Mouse (Mus musculus) liver, embryonic 13.5 days (tissue): ENCODE data around the gene Baiap2l1. TPM values are rescaled to one million over a fixed set of nuclear protein-coding genes. Genes with fewer than 3 reads are reported as not detected.
A peak's percentile ranks its signal among the peaks of the same experiment; 100 is the strongest.

Experiments
- ATAC-seq: fragments of 200-750 bp; cut with Nextera tagmentation; 2 replicates; pipeline ENCODE4 v1.8.0; 2017; ENCODE audit warnings: low read depth, mild to moderate bottlenecking, moderate number of reproducible peaks, moderate library complexity
- DNase-seq: peaks from one replicate; pipeline ENCODE4 v3.0.0; 2022
- H3K27ac ChIP-seq: fragments of 300-500 bp; sonication (generic); 2 replicates; pipeline ENCODE4 v1.5.1; 2015; ENCODE audit warnings: moderate library complexity, mild to moderate bottlenecking, inconsistent platforms
- H3K27me3 ChIP-seq: fragments of 300-500 bp; sonication (generic); 2 replicates; pipeline ENCODE4 v1.6.1; 2015; ENCODE audit warnings: mild to moderate bottlenecking, inconsistent platforms
- H3K36me3 ChIP-seq: fragments of 300-500 bp; sonication (generic); 2 replicates; pipeline ENCODE4 v1.6.1; 2015; ENCODE audit warnings: mild to moderate bottlenecking, inconsistent platforms
- H3K4me1 ChIP-seq: fragments of 300-500 bp; sonication (generic); replicated peaks from 2 replicates; pipeline ENCODE4 v1.6.1; 2015; ENCODE audit warnings: inconsistent platforms
- H3K4me2 ChIP-seq: fragments of 300-500 bp; sonication (generic); 2 replicates; pipeline ENCODE4 v1.6.1; 2015; ENCODE audit warnings: inconsistent platforms, mild to moderate bottlenecking, moderate library complexity
- H3K4me3 ChIP-seq: fragments of 300-500 bp; sonication (generic); replicated peaks from 2 replicates; pipeline ENCODE4 v1.5.1; 2015; ENCODE audit warnings: mild to moderate bottlenecking, inconsistent platforms
- H3K9ac ChIP-seq: fragments of 300-500 bp; sonication (generic); 2 replicates; pipeline ENCODE4 v1.6.1; 2015; ENCODE audit warnings: mild to moderate bottlenecking, inconsistent platforms
- H3K9me3 ChIP-seq: fragments of 300-500 bp; sonication (generic); replicated peaks from 2 replicates; pipeline ENCODE4 v1.6.1; 2016; ENCODE audit warnings: inconsistent platforms
- WGBS: fragments of 180-500 bp; shearing (Covaris S2); methylation state at CpG from one replicate; pipeline ENCODE4 v1.1.7; 2015; ENCODE audit not compliant: insufficient replicate concordance; 5-methylcytosine and 5-hydroxymethylcytosine counted together
- polyA plus RNA-seq: library from polyadenylated mRNA; unstranded; fragments of >200 nt; fragmentation: Nextera tagmentation; extraction: Ambion mirVana; gene quantifications from 2 replicates; pipeline ENCODE4 v1.2.1, GENCODE M21; 2015

Baiap2l1 gene
- polyA plus RNA-seq, 1 experiment from 2014 or later = 3.7 TPM

DNA sequence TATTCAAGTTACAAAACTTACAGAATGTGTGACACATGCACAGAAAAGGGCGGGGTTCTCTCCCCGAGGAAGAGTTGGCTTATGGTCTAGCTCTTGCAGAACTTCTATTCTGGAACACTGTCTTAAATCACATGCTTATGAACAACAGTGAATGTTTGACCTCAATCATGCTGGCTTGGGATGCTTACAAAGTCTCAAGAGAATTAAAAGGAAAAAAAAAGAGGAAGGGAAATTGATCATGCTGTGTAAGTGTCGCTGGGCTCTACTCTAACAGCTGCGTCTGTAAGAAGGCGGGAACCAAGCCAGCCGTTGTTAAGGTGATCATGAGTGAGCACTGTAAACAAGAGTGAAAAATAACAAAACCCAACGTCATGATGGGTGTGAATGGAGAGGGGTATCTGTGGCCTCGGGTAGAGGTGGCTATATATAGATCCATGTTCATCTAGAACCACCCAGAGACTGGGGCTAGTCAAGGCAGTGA lies 74.3 kb downstream of the Baiap2l1 start:
- no peak overlapping the region for H3K4me2 ChIP-seq
- no peaks in the 10 kb centered on the region for H3K27me3 ChIP-seq
- H3K36me3 ChIP-seq = no peaks in the 10 kb centered on the region
- ATAC-seq (no peak), DNase-seq (no peak)
- no peaks in the 10 kb centered on the region for H3K9me3 ChIP-seq
- H3K4me3 ChIP-seq = no peak overlapping the region
- no peaks in the 10 kb centered on the region for H3K4me1 ChIP-seq
- no peak overlapping the region for H3K9ac ChIP-seq
- WGBS = 44% methylated on average over 8 of the region's 8 CpGs
- H3K27ac ChIP-seq = no peak overlapping the region

DNA sequence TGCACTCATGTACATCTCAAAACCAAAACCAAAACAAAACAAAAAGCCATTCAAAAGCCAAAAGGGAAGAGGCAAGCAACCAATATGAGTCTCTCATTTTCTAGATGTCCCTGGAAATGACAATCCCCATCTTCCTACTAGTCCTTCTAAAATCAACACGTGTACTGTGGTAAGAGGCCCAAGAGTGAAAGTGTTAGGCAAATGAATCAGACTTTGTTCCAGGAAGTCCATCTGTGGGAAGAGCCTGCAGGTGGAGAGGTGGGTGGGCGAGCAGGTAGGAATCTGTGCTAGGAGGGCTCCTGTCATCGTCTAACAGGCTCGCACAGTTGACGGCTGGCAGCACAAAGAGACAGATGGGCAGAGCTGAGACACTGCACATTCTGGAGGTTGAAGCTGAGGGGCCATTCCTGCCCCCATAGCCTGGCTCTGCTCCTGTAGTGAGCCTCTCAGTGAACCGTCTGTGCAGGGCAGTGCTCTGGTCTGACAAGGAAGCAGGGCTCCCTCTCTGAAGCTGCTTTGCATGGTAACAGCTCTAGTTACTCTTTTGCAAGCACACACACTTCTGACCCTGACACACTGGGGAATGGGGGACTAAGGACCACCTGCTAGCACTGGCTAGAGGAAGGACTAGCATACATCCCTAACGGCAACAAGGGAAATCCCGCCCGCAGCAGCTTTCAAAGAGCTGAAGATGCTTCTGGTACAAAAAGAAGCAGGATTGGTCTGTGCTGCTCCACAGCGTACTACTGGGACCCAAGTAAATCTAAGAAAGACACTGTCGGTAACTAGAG lies 75.2 kb downstream of the Baiap2l1 start:
- no peak for DNase-seq

DNA sequence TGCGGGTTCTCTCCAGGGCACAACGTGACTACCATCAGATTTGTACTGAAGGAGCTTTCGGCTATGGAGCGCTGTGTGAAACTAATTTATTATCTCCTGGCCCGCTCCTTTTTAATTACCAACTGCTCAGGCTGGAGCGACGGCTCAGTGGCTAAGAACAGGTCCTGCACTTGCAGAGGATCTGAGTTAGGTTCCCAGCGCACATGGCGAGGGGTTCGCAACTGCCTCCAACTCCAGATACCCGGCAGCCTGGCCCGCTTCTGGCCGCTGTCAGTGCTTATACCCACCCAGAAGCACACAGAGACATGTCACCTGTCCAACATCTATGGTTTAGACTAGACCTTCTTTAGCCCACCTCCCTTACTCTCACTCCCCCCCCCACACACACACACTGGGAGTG lies 78.0 kb downstream of the Baiap2l1 start:
- 88% methylated on average over 13 of the region's 13 CpGs for WGBS
- Histone ChIP-seq H3K27me3 (no peaks in the 10 kb centered on the region), H3K4me2 (no peak overlapping the region), H3K9ac (no peak overlapping the region), H3K9me3 (no peaks in the 10 kb centered on the region), H3K27ac (no peak overlapping the region), H3K36me3 (no peaks in the 10 kb centered on the region), H3K4me1 (peaks cover 3% of the 10 kb centered on the region; the same call in 1 of the 2 replicates), H3K4me3 (no peak overlapping the region)
- ATAC-seq (no peak), DNase-seq (no peak)

More for the DNA sequence above, 75.2 kb downstream of the Baiap2l1 start:
- Histone ChIP-seq H3K4me3 (no peak overlapping the region), H3K36me3 (no peaks in the 10 kb centered on the region), H3K9me3 (no peaks in the 10 kb centered on the region), H3K4me2 (no peak overlapping the region), H3K4me1 (no peaks in the 10 kb centered on the region), H3K9ac (no peak overlapping the region), H3K27ac (no peak overlapping the region), H3K27me3 (no peaks in the 10 kb centered on the region)
- WGBS = 72% methylated on average over 11 of the region's 11 CpGs
- no peak for ATAC-seq

DNA sequence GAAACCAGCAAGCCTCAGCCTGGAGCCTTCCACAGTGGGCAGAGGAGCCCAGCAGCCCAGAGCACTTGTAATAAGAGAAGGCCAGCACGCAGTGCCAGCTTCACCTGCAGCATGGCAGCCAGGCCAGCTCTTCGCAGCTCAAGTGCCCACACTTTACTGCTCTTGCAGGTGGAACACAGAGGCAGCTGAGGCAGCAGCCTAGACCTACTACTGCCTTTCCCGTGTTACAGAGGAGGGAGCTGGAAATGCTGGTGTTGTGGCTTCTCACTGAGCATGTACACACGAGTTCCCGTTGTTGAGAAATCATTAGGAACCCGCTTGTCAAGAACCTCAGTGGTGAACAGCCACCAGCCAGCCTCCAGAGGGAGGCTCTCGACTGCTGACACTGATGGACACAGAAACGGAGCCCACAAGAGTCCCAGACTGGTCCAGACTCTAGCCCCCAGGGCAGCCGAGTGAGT lies 78.8 kb downstream of the Baiap2l1 start:
- H3K4me2 ChIP-seq = no peak overlapping the region
- no peak overlapping the region for H3K27ac ChIP-seq
- WGBS = 60% methylated on average over 9 of the region's 9 CpGs
- no peak overlapping the region for H3K9ac ChIP-seq
- no peak overlapping the region for H3K4me3 ChIP-seq
- H3K4me1 ChIP-seq = peaks cover 3% of the 10 kb centered on the region; the same call in 1 of the 2 replicates
- no peaks in the 10 kb centered on the region for H3K36me3 ChIP-seq
- no peak for ATAC-seq
- DNase-seq = no peak
- no peaks in the 10 kb centered on the region for H3K9me3 ChIP-seq
- H3K27me3 ChIP-seq = no peaks in the 10 kb centered on the region

- no peaks in the 10 kb centered on the region for H3K27me3 ChIP-seq
- no peak overlapping the region for H3K9ac ChIP-seq
- no peak overlapping the region for H3K27ac ChIP-seq
- no peak for ATAC-seq
- H3K36me3 ChIP-seq = no peaks in the 10 kb centered on the region
- H3K4me2 ChIP-seq = no peak overlapping the region
- no peak for DNase-seq
- no peaks in the 10 kb centered on the region for H3K9me3 ChIP-seq
- H3K4me1 ChIP-seq = peaks cover 3% of the 10 kb centered on the region; the same call in 1 of the 2 replicates
- no peak overlapping the region for H3K4me3 ChIP-seq
- WGBS = 77% methylated on average over 12 of the region's 13 CpGs
These were observed 79.4 kb downstream of the Baiap2l1 start for GRCm38 (mm10) chr5:144278374-144278960.

GRCm38 (mm10) chr5:144276898-144277630 lies 80.8 kb downstream of the Baiap2l1 start:
- WGBS = 30% methylated on average over 17 of the region's 17 CpGs
- no peak overlapping the region for H3K9ac ChIP-seq
- ATAC-seq = peak; percentile 34; the same call in 1 of the 2 replicates
- H3K4me3 ChIP-seq = no peak overlapping the region
- H3K4me2 ChIP-seq = no peak overlapping the region
- no peaks in the 10 kb centered on the region for H3K27me3 ChIP-seq
- H3K4me1 ChIP-seq = peaks cover 3% of the 10 kb centered on the region; the same call in 1 of the 2 replicates
- H3K27ac ChIP-seq = no peak overlapping the region
- no peaks in the 10 kb centered on the region for H3K36me3 ChIP-seq
- no peaks in the 10 kb centered on the region for H3K9me3 ChIP-seq
- no peak for DNase-seq

GRCm38 (mm10) chr5:144274904-144275303 lies 83.0 kb downstream of the Baiap2l1 start:
- H3K9ac ChIP-seq = no peak overlapping the region
- H3K9me3 ChIP-seq = no peaks in the 10 kb centered on the region
- no peak for DNase-seq
- H3K27ac ChIP-seq = no peak overlapping the region
- H3K4me3 ChIP-seq = no peak overlapping the region
- no peaks in the 10 kb centered on the region for H3K27me3 ChIP-seq
- no peaks in the 10 kb centered on the region for H3K36me3 ChIP-seq
- no peak overlapping the region for H3K4me2 ChIP-seq
- 53% methylated on average over 6 of the region's 6 CpGs for WGBS
- H3K4me1 ChIP-seq = peaks cover 18% of the 10 kb centered on the region
- no peak for ATAC-seq

- Histone ChIP-seq H3K27me3 (no peaks in the 10 kb centered on the region), H3K27ac (no peak overlapping the region), H3K4me2 (no peak overlapping the region), H3K36me3 (no peaks in the 10 kb centered on the region), H3K4me3 (no peak overlapping the region), H3K4me1 (peaks cover 16% of the 10 kb centered on the region), H3K9me3 (no peaks in the 10 kb centered on the region), H3K9ac (no peak overlapping the region)
- ATAC-seq (no peak), DNase-seq (no peak)
- WGBS = 18% methylated on average over 5 of the region's 5 CpGs
These were observed 86.1 kb downstream of the Baiap2l1 start for GRCm38 (mm10) chr5:144271772-144272171.

DNA sequence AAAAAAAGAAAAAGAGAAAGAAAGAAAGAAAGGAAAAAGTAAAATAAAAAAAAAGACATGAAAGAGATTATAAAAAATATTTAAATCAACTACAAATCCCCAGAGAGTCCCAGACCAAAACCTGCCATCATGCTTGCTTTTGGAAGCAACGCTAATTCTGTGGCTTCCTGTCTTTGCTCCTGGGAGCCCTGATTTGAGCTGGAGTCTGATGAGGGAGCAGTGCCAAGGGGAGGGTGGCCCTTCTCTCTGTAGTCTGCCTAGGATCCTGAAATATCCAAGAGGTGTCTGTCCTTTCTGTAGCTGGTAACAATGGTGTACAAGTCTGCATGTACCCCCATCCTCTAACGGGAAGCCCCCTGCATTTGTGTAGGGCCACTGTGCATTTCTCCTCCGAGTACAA lies 86.8 kb downstream of the Baiap2l1 start:
- Histone ChIP-seq H3K4me1 (peaks cover 16% of the 10 kb centered on the region), H3K4me2 (no peak overlapping the region), H3K36me3 (peaks cover 5% of the 10 kb centered on the region; the same call in 1 of the 2 replicates), H3K27me3 (no peaks in the 10 kb centered on the region), H3K9ac (no peak overlapping the region), H3K27ac (no peak overlapping the region), H3K4me3 (no peak overlapping the region), H3K9me3 (no peaks in the 10 kb centered on the region)
- no peak for ATAC-seq
- WGBS = 36% methylated on average over 3 of the region's 3 CpGs
- no peak for DNase-seq

- ATAC-seq = peak; percentile 51; the same call in 1 of the 2 replicates
- 50% methylated on average over 8 of the region's 8 CpGs for WGBS
These were observed 87.5 kb downstream of the Baiap2l1 start for GRCm38 (mm10) chr5:144270420-144270819.

DNA sequence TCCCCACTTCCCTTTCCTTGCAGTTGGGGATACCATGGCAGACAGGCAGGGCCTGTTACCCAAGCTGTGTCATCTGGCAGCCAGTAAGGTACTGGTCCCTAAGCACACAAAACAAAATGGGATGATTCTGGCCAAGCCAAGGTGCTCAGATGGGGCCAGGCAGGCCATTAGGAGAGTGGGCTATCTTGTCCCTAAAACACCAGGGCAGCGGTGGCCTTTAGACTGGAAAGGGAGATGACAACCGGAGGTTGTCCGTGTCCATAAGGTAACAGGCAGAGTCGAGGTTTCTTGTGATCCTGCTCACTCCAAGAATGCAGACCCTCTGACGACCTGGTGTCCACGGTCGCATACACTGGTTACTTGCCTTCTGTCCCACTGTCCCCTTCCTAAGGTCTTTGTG lies 88.0 kb downstream of the Baiap2l1 start:
- Histone ChIP-seq H3K4me2 (no peak overlapping the region), H3K4me3 (no peak overlapping the region), H3K36me3 (peaks cover 9% of the 10 kb centered on the region; the same call in 1 of the 2 replicates), H3K4me1 (peaks cover 16% of the 10 kb centered on the region), H3K9ac (no peak overlapping the region), H3K9me3 (no peaks in the 10 kb centered on the region), H3K27me3 (no peaks in the 10 kb centered on the region), H3K27ac (no peak overlapping the region)
- DNase-seq = no peak
- ATAC-seq = no peak
- 77% methylated on average over 7 of the region's 7 CpGs for WGBS

More at GRCm38 (mm10) chr5:144270420-144270819, 87.5 kb downstream of the Baiap2l1 start:
- Histone ChIP-seq H3K27me3 (no peaks in the 10 kb centered on the region), H3K36me3 (peaks cover 6% of the 10 kb centered on the region; the same call in 1 of the 2 replicates), H3K9ac (no peak overlapping the region), H3K4me2 (no peak overlapping the region), H3K9me3 (no peaks in the 10 kb centered on the region), H3K27ac (no peak overlapping the region), H3K4me1 (peaks cover 16% of the 10 kb centered on the region), H3K4me3 (no peak overlapping the region)
- DNase-seq = no peak
